Mouse (Mus musculus) bone marrow macrophage, adult 2 months (primary cell): ENCODE results near the gene Trim14.

Source experiments
- CTCF ChIP-seq: IDR thresholded peaks from 2 replicates; pipeline ENCODE4 v1.5.1; 2012; ENCODE audit warnings: low read depth, mild to moderate bottlenecking, low read length, moderate library complexity
- POLR2A ChIP-seq: IDR thresholded peaks from 2 replicates; pipeline ENCODE4 v1.6.1; 2012; ENCODE audit warnings: mild to moderate bottlenecking, low read depth, low read length, borderline replicate concordance

DNA sequence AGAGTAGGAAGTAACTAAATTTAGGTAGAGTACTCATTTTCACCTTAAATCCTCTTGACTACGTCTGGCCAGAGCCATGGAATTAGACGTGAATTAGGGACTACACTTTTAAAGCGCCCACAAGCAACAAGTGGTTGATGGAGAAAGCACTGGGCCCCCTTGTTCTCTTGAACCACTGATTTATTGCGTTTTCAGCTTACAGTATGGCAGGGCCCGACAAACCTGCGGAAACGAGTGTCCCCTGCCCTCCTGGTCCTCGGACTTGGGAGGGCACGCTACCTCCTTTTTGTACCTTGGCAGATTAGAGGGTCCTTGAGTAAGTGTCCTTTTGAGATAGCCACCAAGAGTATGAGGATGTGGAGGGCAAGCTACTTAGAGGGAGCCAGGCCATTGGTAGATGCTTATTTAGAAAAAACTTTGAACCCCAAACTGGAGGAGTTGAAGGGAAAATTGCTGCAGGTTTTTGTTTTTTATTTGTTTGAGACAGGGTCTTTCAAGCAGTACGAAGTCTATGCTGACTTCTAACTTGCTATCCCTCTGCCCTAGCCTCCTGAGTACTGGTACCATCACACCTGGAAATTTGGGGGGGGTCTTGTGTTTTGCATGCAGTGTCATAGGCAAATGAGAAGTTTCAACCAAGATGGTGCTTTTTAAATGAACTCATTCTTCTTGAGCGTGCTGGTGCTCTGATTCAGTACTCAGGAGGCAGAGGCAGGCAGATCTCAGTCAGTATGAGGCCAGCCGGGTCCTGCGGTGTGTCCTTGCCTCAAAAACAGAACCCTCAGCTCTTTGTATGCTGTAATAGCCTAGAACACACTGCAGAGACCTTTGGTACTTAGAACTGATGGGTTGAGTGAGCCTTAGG lies 82.9 kb downstream of the Trim14 start:
- TF ChIP-seq POLR2A (no peak), CTCF (no peak)
